ENCODE assay signal across 13 mouse cellular contexts in genomic region chr5:114213183-114213582, GRCm38 (mm10).
A peak's percentile ranks its signal among the peaks of the same experiment; 100 is the strongest.
DNase-seq lines count a peak whose midpoint lies in the region; ATAC-seq and TF ChIP-seq lines count a peak whose summit lies in the region.
"Had no signal": no experiment of that assay in that cellular context is flagged by ENCODE, and none has a peak within 500 bp of the region (broad histone marks: within the 10 kb centered on the region; RNA-seq: fewer than 3 reads in every experiment).

No protein-coding gene starts in this region.

- no peaks in the 10 kb centered on the region for H3K9me3 ChIP-seq in forebrain, embryonic 15.5 days
- no peaks in the 10 kb centered on the region for H3K9me3 ChIP-seq in forebrain, postnatal 0 days (ENCODE audit: low read length)
- H3K9me3 ChIP-seq: forebrain, embryonic 13.5 days; neural tube, embryonic 13.5 days had no signal

- no peak overlapping the region for H3K4me3 ChIP-seq in forebrain, embryonic 15.5 days
- H3K4me3 ChIP-seq in forebrain, postnatal 0 days (ENCODE audit: low read depth, low read length), result no peak overlapping the region
- H3K4me3 ChIP-seq: forebrain, embryonic 13.5 days; neural tube, embryonic 13.5 days had no signal

- no peak for TF ChIP-seq CTCF in forebrain, postnatal 0 days (IDR thresholded peaks at IDR 0.05; ENCODE audit: low read depth)

- no peaks in the 10 kb centered on the region for H3K36me3 ChIP-seq in forebrain, embryonic 15.5 days
- no peaks in the 10 kb centered on the region for H3K36me3 ChIP-seq in forebrain, postnatal 0 days (ENCODE audit: insufficient read depth)
- H3K36me3 ChIP-seq: neural tube, embryonic 13.5 days had no signal

- H3K27ac ChIP-seq in forebrain, embryonic 15.5 days (replicated peaks), result no peak overlapping the region
- no peak overlapping the region for H3K27ac ChIP-seq in forebrain, postnatal 0 days (ENCODE audit: low read depth, low read length)
- H3K27ac ChIP-seq: forebrain, embryonic 13.5 days; neural tube, embryonic 13.5 days had no signal

- H3K4me1 ChIP-seq in forebrain, embryonic 15.5 days, result no peaks in the 10 kb centered on the region
- no peaks in the 10 kb centered on the region for H3K4me1 ChIP-seq in forebrain, postnatal 0 days (ENCODE audit: insufficient read depth)
- H3K4me1 ChIP-seq: forebrain, embryonic 13.5 days; neural tube, embryonic 13.5 days had no signal

- WGBS in forebrain, embryonic 15.5 days, result 79% methylated on average over 10 of the region's 10 CpGs
- 76% methylated on average over 10 of the region's 10 CpGs for WGBS in forebrain, postnatal 0 days

- H3K4me2 ChIP-seq in forebrain, embryonic 15.5 days (replicated peaks), result no peak overlapping the region
- H3K4me2 ChIP-seq in forebrain, postnatal 0 days (ENCODE audit: low read depth), result no peak overlapping the region
- H3K4me2 ChIP-seq: forebrain, embryonic 13.5 days; neural tube, embryonic 13.5 days had no signal

- H3K9ac ChIP-seq in forebrain, embryonic 15.5 days (replicated peaks), result no peak overlapping the region
- no peak overlapping the region for H3K9ac ChIP-seq in forebrain, postnatal 0 days
- H3K9ac ChIP-seq: forebrain, embryonic 13.5 days; neural tube, embryonic 13.5 days had no signal

- no peaks in the 10 kb centered on the region for H3K27me3 ChIP-seq in forebrain, embryonic 15.5 days
- no peaks in the 10 kb centered on the region for H3K27me3 ChIP-seq in forebrain, postnatal 0 days (ENCODE audit: insufficient read depth, low read length)
- H3K27me3 ChIP-seq: forebrain, embryonic 13.5 days; neural tube, embryonic 13.5 days had no signal

- ATAC-seq in monocyte, adult 5-6 weeks (replicated peaks; ENCODE audit: insufficient number of reproducible peaks, low FRiP score, low TSS enrichment, poor library complexity, severe bottlenecking), result no peak
- ATAC-seq in forebrain, embryonic 15.5 days (replicated peaks), result no peak
- ATAC-seq in forebrain, postnatal 0 days, result no peak
- ATAC-seq: forebrain, embryonic 13.5 days had no signal

- DNase-seq in monocyte, adult 2 months (ENCODE audit: low read depth in 1 of 2, low spot score in 2 of 2), result peak; percentile 15 to 29
- peak; percentile 81 for DNase-seq in induced T-regulatory cell, adult 2 months (ENCODE audit: low read depth)
- DNase-seq in spleen, adult 18-20 months, result peak; percentile 27 to 30
- DNase-seq in cerebellum, postnatal 4 days (ENCODE audit: low spot score in 2 of 2), result no peak
- no peak for DNase-seq in left cerebral cortex, adult 18-20 months (ENCODE audit: low spot score in 2 of 2)
- no peak for DNase-seq in forebrain, postnatal 0 days
- DNase-seq: heart, adult 11 months; kidney, postnatal 10 days; right cerebral cortex, postnatal 4 days had no signal

Comparison
In these comparisons a context has a peak if more than half of its experiments do, and no peak if none do; other contexts are left out.
1. DNase-seq: peak in monocyte, adult 2 months (2 of 2), induced T-regulatory cell, adult 2 months (single experiment) and spleen, adult 18-20 months (2 of 2); none in cerebellum, postnatal 4 days (0 of 2), left cerebral cortex, adult 18-20 months (0 of 2) and forebrain, postnatal 0 days (single experiment).